23 mouse cellular contexts compared by ENCODE assay signal in genomic region chr12:4054845-4055244, GRCm38 (mm10).
"Had no signal": no experiment of that assay in that cellular context is flagged by ENCODE, and none has a peak within 500 bp of the region (broad histone marks: within the 10 kb centered on the region; RNA-seq: fewer than 3 reads in every experiment).

No protein-coding gene starts in this region.

- H3K27me3 ChIP-seq: hindbrain, embryonic 13.5 days; hindbrain, embryonic 15.5 days; kidney, embryonic 15.5 days; limb, embryonic 13.5 days; limb, embryonic 15.5 days had no signal

- H3K4me1 ChIP-seq: hindbrain, embryonic 13.5 days; hindbrain, embryonic 15.5 days; kidney, embryonic 15.5 days; limb, embryonic 13.5 days; limb, embryonic 15.5 days; liver, embryonic 12.5 days had no signal

- ATAC-seq: forebrain, postnatal 0 days; hindbrain, postnatal 0 days; intestine, embryonic 16.5 days; liver, embryonic 12.5 days had no signal

- H3K9ac ChIP-seq: forebrain, postnatal 0 days; hindbrain, embryonic 13.5 days; hindbrain, embryonic 15.5 days; kidney, embryonic 15.5 days; limb, embryonic 13.5 days; limb, embryonic 15.5 days; liver, embryonic 12.5 days; liver, embryonic 14.5 days had no signal

- H3K4me2 ChIP-seq: hindbrain, embryonic 13.5 days; hindbrain, embryonic 15.5 days; kidney, embryonic 15.5 days; limb, embryonic 13.5 days; limb, embryonic 15.5 days; liver, embryonic 12.5 days had no signal

- H3K9me3 ChIP-seq: hindbrain, embryonic 13.5 days; hindbrain, embryonic 15.5 days; kidney, embryonic 15.5 days; limb, embryonic 13.5 days; limb, embryonic 15.5 days; liver, embryonic 12.5 days had no signal

- H3K36me3 ChIP-seq: hindbrain, embryonic 13.5 days; hindbrain, embryonic 15.5 days; kidney, embryonic 15.5 days; limb, embryonic 13.5 days; limb, embryonic 15.5 days; liver, embryonic 12.5 days had no signal

- H3K27ac ChIP-seq: hindbrain, embryonic 13.5 days; hindbrain, embryonic 15.5 days; hindbrain, postnatal 0 days; kidney, embryonic 15.5 days; kidney, postnatal 0 days; limb, embryonic 13.5 days; limb, embryonic 15.5 days; liver, embryonic 12.5 days; liver, embryonic 14.5 days had no signal

- DNase-seq: forebrain, postnatal 0 days; gastrocnemius, postnatal 14 days; gastrocnemius, postnatal 36 days; heart, adult 18-20 months; heart, postnatal 36 days; kidney, adult 11 months; kidney, adult 2 months; kidney, adult 9 months; kidney, postnatal 14 days; kidney, postnatal 36 days; layer of hippocampus, adult 9-11 months; layer of hippocampus, postnatal 36 days; left cerebral cortex, postnatal 4 days had no signal

- H3K4me3 ChIP-seq: hindbrain, embryonic 13.5 days; hindbrain, embryonic 15.5 days; kidney, embryonic 15.5 days; limb, embryonic 13.5 days; limb, embryonic 15.5 days; liver, embryonic 12.5 days had no signal
